Mouse (Mus musculus): ENCODE measurements around the gene Slmap. TPM values are rescaled to one million over a fixed set of nuclear protein-coding genes. Genes with fewer than 3 reads are reported as not detected.

Gene Slmap
- 101 TPM for polyA plus RNA-seq (2014; fragmentation: Illumina TruSeq; extraction: RNeasy Lipid Tissue Mini Kit (QIAGEN cat#74804); ENCODE audit: low read depth, low replicate concordance)

DNA sequence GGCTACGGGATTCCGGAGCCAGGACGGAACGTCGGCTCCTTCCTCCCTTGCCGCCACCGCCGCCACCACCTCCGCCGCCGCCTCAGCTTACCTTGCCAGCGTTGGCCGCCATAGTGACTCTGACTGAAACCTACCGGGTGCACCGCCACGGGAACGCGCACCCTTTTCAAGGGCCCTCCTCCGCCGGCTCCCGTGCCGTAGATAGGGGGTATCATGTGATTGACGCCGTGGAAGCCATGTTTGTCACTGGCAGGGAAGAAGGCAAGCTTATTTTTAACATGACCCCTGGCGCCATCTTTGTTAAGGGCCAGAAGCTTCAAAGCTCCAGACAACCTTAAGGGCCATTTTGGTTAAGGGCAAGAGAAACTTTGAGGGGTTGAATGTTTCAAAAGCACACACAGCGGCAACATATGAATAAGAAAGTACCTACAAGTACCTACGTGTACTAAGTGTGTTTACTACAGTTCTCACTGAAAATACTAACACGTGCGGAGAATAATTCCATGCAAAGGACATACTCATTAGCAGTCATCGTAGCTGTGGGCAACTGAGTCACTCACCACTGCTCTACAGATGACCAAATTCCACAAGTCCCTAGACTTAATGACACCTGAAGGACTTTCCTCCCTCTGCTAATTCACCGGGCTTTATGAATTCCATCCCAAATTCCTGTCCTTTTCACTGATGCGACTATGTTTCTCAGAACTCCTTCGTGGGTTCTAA, at the start of gene Slmap:
Gene Slmap (minus strand): TSS at position 175 of the 723 bp plus-strand sequence.

DNA sequence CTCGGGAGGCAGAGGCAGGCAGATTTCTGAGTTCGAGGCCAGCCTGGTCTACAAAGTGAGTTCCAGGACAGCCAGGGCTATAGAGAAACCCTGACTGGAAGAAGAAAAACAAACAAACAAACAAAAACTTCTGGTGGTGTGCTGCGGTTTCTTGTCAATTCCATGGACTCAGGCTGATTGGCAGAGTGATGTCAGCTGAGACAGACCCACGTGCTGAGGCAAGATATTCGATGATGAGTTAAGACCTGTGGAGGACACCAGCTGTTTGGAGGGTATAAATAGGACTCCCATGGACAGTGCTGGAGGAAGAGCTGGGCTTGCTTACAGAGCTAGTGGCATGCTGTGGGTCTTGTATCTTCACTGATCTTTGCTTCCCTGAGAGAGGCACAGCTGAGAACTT, 38.8 kb upstream of the Slmap start, which contains the start of gene Dennd6a:
Gene Dennd6a (plus strand): TSS at position 301 of the 400 bp plus-strand sequence.

Other genes with a start within 250 kb of the Slmap start
- gene Dennd6a, start 38.9 kb upstream of the Slmap start, polyA plus RNA-seq (2014; fragmentation: Illumina TruSeq; extraction: RNeasy Lipid Tissue Mini Kit (QIAGEN cat#74804); ENCODE audit: low read depth, low replicate concordance) = 26.0 TPM
- gene Arf4, start 103.1 kb upstream of the Slmap start, polyA plus RNA-seq (2014; fragmentation: Illumina TruSeq; extraction: RNeasy Lipid Tissue Mini Kit (QIAGEN cat#74804); ENCODE audit: low read depth, low replicate concordance) = 362 TPM
- gene Pde12, start 135.0 kb upstream of the Slmap start, polyA plus RNA-seq (2014; fragmentation: Illumina TruSeq; extraction: RNeasy Lipid Tissue Mini Kit (QIAGEN cat#74804); ENCODE audit: low read depth, low replicate concordance) = 5.1 TPM
- gene Dnah12, start 158.3 kb upstream of the Slmap start, polyA plus RNA-seq (2014; fragmentation: Illumina TruSeq; extraction: RNeasy Lipid Tissue Mini Kit (QIAGEN cat#74804); ENCODE audit: low read depth, low replicate concordance) = 0.05 TPM

All from liver, adult 10 weeks (tissue).